Mouse (Mus musculus) brown adipose tissue, adult 24 weeks (tissue): ENCODE data around the gene Cenps. TPM values are rescaled to one million over a fixed set of nuclear protein-coding genes. Genes with fewer than 3 reads are reported as not detected.

Experiments
- polyA plus RNA-seq: library from polyadenylated mRNA; stranded (reverse); fragments of >200 nt; gene quantifications from 2 replicates; pipeline ENCODE4 v1.2.4, GENCODE M21; 2012; ENCODE audit not compliant: missing spikeins, insufficient read depth, insufficient read length

Gene Cenps
- polyA plus RNA-seq, 1 experiment, result not detected

Other genes with a start within 250 kb of the Cenps start
- gene Pex14, start 37.8 kb downstream of the Cenps start, polyA plus RNA-seq, result 48.8 and 50.3 TPM in 2 replicates
- 7.8 and 11.3 TPM in 2 replicates for gene Dffa, start 33.5 kb downstream of the Cenps start, polyA plus RNA-seq
- not detected in 2 replicates for gene Cort, start 10.9 kb downstream of the Cenps start, polyA plus RNA-seq
- 583 and 610 TPM in 2 replicates for gene Pgd, start 29.1 kb upstream of the Cenps start, polyA plus RNA-seq
- 59.4 and 63.5 TPM in 2 replicates for gene Kif1b, start 170.1 kb upstream of the Cenps start, polyA plus RNA-seq